ENCODE assay signal across 21 mouse cellular contexts in genomic region chr13:14026154-14026820, GRCm38 (mm10).
"Had no signal": no experiment of that assay in that cellular context is flagged by ENCODE, and none has a peak within 500 bp of the region (broad histone marks: within the 10 kb centered on the region; RNA-seq: fewer than 3 reads in every experiment).

No protein-coding gene starts in this region.

- H3K9ac ChIP-seq: limb, embryonic 13.5 days; liver, embryonic 14.5 days; lung, embryonic 14.5 days; midbrain, embryonic 13.5 days; neural tube, embryonic 13.5 days; stomach, embryonic 15.5 days had no signal

- H3K4me2 ChIP-seq: limb, embryonic 13.5 days; lung, embryonic 14.5 days; midbrain, embryonic 13.5 days; neural tube, embryonic 13.5 days; stomach, embryonic 15.5 days had no signal

- H3K27ac ChIP-seq: kidney, postnatal 0 days; layer of hippocampus, adult 2 months; limb, embryonic 10.5 days; limb, embryonic 13.5 days; liver, embryonic 14.5 days; macrophage; midbrain, embryonic 10.5 days; midbrain, embryonic 13.5 days; neural tube, embryonic 13.5 days; stomach, embryonic 15.5 days had no signal

- H3K4me3 ChIP-seq: layer of hippocampus, adult 2 months; limb, embryonic 10.5 days; limb, embryonic 13.5 days; midbrain, embryonic 10.5 days; midbrain, embryonic 13.5 days; myocyte; neural tube, embryonic 13.5 days; stomach, embryonic 15.5 days had no signal

- DNase-seq: kidney, adult 2 months; kidney, postnatal 25 days; layer of hippocampus, adult 9-11 months; lung, embryonic 14.5 days; retina, postnatal 1 day; right cerebral cortex, postnatal 25 days; spleen, adult 18-20 months; thymus, postnatal 36 days had no signal

- ATAC-seq: inflammation-experienced regulatory T-cells, adult 6 months; midbrain, embryonic 13.5 days; midbrain, embryonic 16.5 days had no signal

- H3K27me3 ChIP-seq: limb, embryonic 13.5 days; midbrain, embryonic 13.5 days; neural tube, embryonic 13.5 days; stomach, embryonic 15.5 days had no signal

- H3K9me3 ChIP-seq: limb, embryonic 10.5 days; limb, embryonic 13.5 days; midbrain, embryonic 10.5 days; midbrain, embryonic 13.5 days; neural tube, embryonic 13.5 days; stomach, embryonic 15.5 days had no signal

- H3K4me1 ChIP-seq: limb, embryonic 10.5 days; limb, embryonic 13.5 days; midbrain, embryonic 10.5 days; midbrain, embryonic 13.5 days; neural tube, embryonic 13.5 days; stomach, embryonic 15.5 days had no signal
